Comparison of ENCODE assay signal across 31 mouse cellular contexts in genomic region chr14:41066416-41066815, GRCm38 (mm10). TPM values are rescaled to one million over a fixed set of nuclear protein-coding genes. Genes with fewer than 3 reads are reported as not detected.
DNase-seq lines count a peak whose midpoint lies in the region; ATAC-seq lines count a peak whose summit lies in the region.
"Had no signal": no experiment of that assay in that cellular context is flagged by ENCODE, and none has a peak within 500 bp of the region (broad histone marks: within the 10 kb centered on the region; RNA-seq: fewer than 3 reads in every experiment).

No protein-coding gene starts in this region.

- H3K9ac ChIP-seq in midbrain, embryonic 11.5 days (ENCODE audit: low read length): no peak overlapping the region
- no peak overlapping the region for H3K9ac ChIP-seq in midbrain, embryonic 13.5 days (replicated peaks)
- H3K9ac ChIP-seq: embryonic facial prominence, embryonic 13.5 days; embryonic facial prominence, embryonic 15.5 days; forebrain, embryonic 12.5 days had no signal

- H3K4me3 ChIP-seq in midbrain, embryonic 11.5 days (ENCODE audit: low read depth, low read length): no peak overlapping the region
- no peak overlapping the region for H3K4me3 ChIP-seq in midbrain, embryonic 13.5 days (replicated peaks)
- H3K4me3 ChIP-seq: embryonic facial prominence, embryonic 13.5 days; embryonic facial prominence, embryonic 15.5 days; erythroblast, embryonic 14.5 days; forebrain, embryonic 10.5 days; forebrain, embryonic 12.5 days had no signal

- no peaks in the 10 kb centered on the region for H3K9me3 ChIP-seq in midbrain, embryonic 11.5 days (ENCODE audit: control insufficient read depth, low read length)
- H3K9me3 ChIP-seq in midbrain, embryonic 13.5 days: no peaks in the 10 kb centered on the region
- H3K9me3 ChIP-seq: embryonic facial prominence, embryonic 13.5 days; embryonic facial prominence, embryonic 15.5 days; forebrain, embryonic 10.5 days; forebrain, embryonic 12.5 days; G1E had no signal

- no peaks in the 10 kb centered on the region for H3K4me1 ChIP-seq in midbrain, embryonic 11.5 days (ENCODE audit: control insufficient read depth, insufficient read depth, low read length)
- no peaks in the 10 kb centered on the region for H3K4me1 ChIP-seq in midbrain, embryonic 13.5 days (replicated peaks)
- H3K4me1 ChIP-seq: embryonic facial prominence, embryonic 13.5 days; embryonic facial prominence, embryonic 15.5 days; forebrain, embryonic 10.5 days; forebrain, embryonic 12.5 days had no signal

- whole genome bisulfite sequencing in midbrain, embryonic 11.5 days: 6% methylated on average over 1 of the region's 1 CpGs
- 0% methylated on average over 1 of the region's 1 CpGs for WGBS in midbrain, embryonic 13.5 days

- no peak for ATAC-seq in midbrain, embryonic 11.5 days (ENCODE audit: low FRiP score)
- ATAC-seq in midbrain, embryonic 13.5 days: no peak
- ATAC-seq: CD4-positive, CD25-positive, alpha-beta regulatory T cell, adult 4 months; forebrain, embryonic 14.5 days; forebrain, embryonic 16.5 days; Patski had no signal

- no peaks in the 10 kb centered on the region for H3K36me3 ChIP-seq in midbrain, embryonic 11.5 days (ENCODE audit: control insufficient read depth, insufficient read depth, low read length)
- no peaks in the 10 kb centered on the region for H3K36me3 ChIP-seq in midbrain, embryonic 13.5 days
- H3K36me3 ChIP-seq: embryonic facial prominence, embryonic 13.5 days; embryonic facial prominence, embryonic 15.5 days; forebrain, embryonic 10.5 days; forebrain, embryonic 12.5 days; G1E had no signal

- no peaks in the 10 kb centered on the region for H3K27me3 ChIP-seq in midbrain, embryonic 11.5 days (ENCODE audit: control insufficient read depth, insufficient read depth, low read length)
- no peaks in the 10 kb centered on the region for H3K27me3 ChIP-seq in midbrain, embryonic 13.5 days
- H3K27me3 ChIP-seq: embryonic facial prominence, embryonic 13.5 days; embryonic facial prominence, embryonic 15.5 days; forebrain, embryonic 12.5 days had no signal

- no peak overlapping the region for H3K27ac ChIP-seq in midbrain, embryonic 11.5 days (ENCODE audit: low read depth, low read length)
- H3K27ac ChIP-seq in midbrain, embryonic 13.5 days: no peak overlapping the region
- H3K27ac ChIP-seq: embryonic facial prominence, embryonic 13.5 days; embryonic facial prominence, embryonic 15.5 days; forebrain, embryonic 10.5 days; forebrain, embryonic 12.5 days had no signal

- peak; percentile 77 for DNase-seq in midbrain, embryonic 11.5 days (ENCODE audit: low spot score, missing footprints)
- DNase-seq in R1 (ENCODE audit: low read depth, low spot score): peak; percentile 31
- DNase-seq in yolk sac, embryonic 10.5 days (ENCODE audit: low spot score): peak; percentile 53
- DNase-seq in right cerebral cortex, postnatal 4 days: no peak
- no peak for DNase-seq in layer of hippocampus, postnatal 25 days (ENCODE audit: extremely low spot score in 1 of 2, low spot score in 1 of 2)
- DNase-seq: adrenal gland, adult 2 months; adrenal gland, postnatal 10 days; adrenal gland, postnatal 25 days; B cell, adult 2 months; cerebellum, adult 11 months; cerebellum, adult 18-20 months; cerebellum, adult 8-10 months; cerebellum, adult 9-11 months; cerebellum, postnatal 14 days; cerebellum, postnatal 36 days; embryo, embryonic 11 days had no signal

- no peak overlapping the region for H3K4me2 ChIP-seq in midbrain, embryonic 11.5 days
- no peak overlapping the region for H3K4me2 ChIP-seq in midbrain, embryonic 13.5 days (replicated peaks)
- H3K4me2 ChIP-seq: embryonic facial prominence, embryonic 13.5 days; embryonic facial prominence, embryonic 15.5 days; forebrain, embryonic 12.5 days had no signal

RNA-seq across cellular contexts. Expression of gene Dydc2, which starts 2.6 kb away (rescaled TPM):
- not detected in 2 replicates for polyA plus RNA-seq in midbrain, embryonic 11.5 days (2014; fragmentation: Nextera tagmentation; extraction: Ambion mirVana)
- 0.40 TPM in 1 of 2 replicates, not detected in the other for polyA plus RNA-seq in midbrain, embryonic 13.5 days (2015; fragmentation: Nextera tagmentation; extraction: Ambion mirVana)
- total RNA-seq in layer of hippocampus, postnatal 25 days (2021): under 1 TPM; 0.79 to 0.94 TPM
- total RNA-seq: adrenal gland, postnatal 10 days; CH12.LX; common myeloid progenitor, adult 5-6 weeks; G1E had no signal
- polyA plus RNA-seq: adrenal gland, adult 2 months; CD4-positive, CD25-positive, alpha-beta regulatory T cell, adult 4 months; embryonic facial prominence, embryonic 11.5 days; embryonic facial prominence, embryonic 13.5 days; erythroblast, embryonic 14.5 days; forebrain, embryonic 12.5 days; G1E had no signal

RNA-seq across cellular contexts. Expression of gene Dydc1, which starts 6.3 kb away (rescaled TPM):
- polyA plus RNA-seq in midbrain, embryonic 11.5 days (2014; fragmentation: Nextera tagmentation; extraction: Ambion mirVana): not detected in 2 replicates
- not detected in 2 replicates for polyA plus RNA-seq in midbrain, embryonic 13.5 days (2015; fragmentation: Nextera tagmentation; extraction: Ambion mirVana)
- total RNA-seq in layer of hippocampus, postnatal 25 days (2021): not detected
- total RNA-seq: adrenal gland, adult 2 months; adrenal gland, postnatal 10 days; adrenal gland, postnatal 25 days; CH12.LX; common myeloid progenitor, adult 5-6 weeks; G1E had no signal
- polyA plus RNA-seq: adrenal gland, adult 2 months; CD4-positive, CD25-positive, alpha-beta regulatory T cell, adult 4 months; embryonic facial prominence, embryonic 11.5 days; embryonic facial prominence, embryonic 13.5 days; erythroblast, embryonic 14.5 days; forebrain, embryonic 10.5 days; forebrain, embryonic 12.5 days; forebrain, embryonic 16.5 days; frontal cortex, adult 2 months; G1E; Patski had no signal

RNA-seq across cellular contexts. Expression of gene Mat1a, which starts 38.4 kb away (rescaled TPM):
- polyA plus RNA-seq in midbrain, embryonic 11.5 days (2014; fragmentation: Nextera tagmentation; extraction: Ambion mirVana): not detected in 2 replicates
- not detected in 2 replicates for polyA plus RNA-seq in midbrain, embryonic 13.5 days (2015; fragmentation: Nextera tagmentation; extraction: Ambion mirVana)
- total RNA-seq in layer of hippocampus, postnatal 25 days (2021): not detected
- total RNA-seq: adrenal gland, postnatal 25 days; CH12.LX; common myeloid progenitor, adult 5-6 weeks had no signal
- polyA plus RNA-seq: CD4-positive, CD25-positive, alpha-beta regulatory T cell, adult 4 months; embryonic facial prominence, embryonic 11.5 days; embryonic facial prominence, embryonic 13.5 days; embryonic facial prominence, embryonic 15.5 days; erythroblast, embryonic 14.5 days; forebrain, embryonic 10.5 days; forebrain, embryonic 12.5 days; forebrain, embryonic 14.5 days; forebrain, embryonic 16.5 days; G1E; Patski had no signal

RNA-seq across cellular contexts. Expression of gene Fam213a, which starts 52.8 kb away (rescaled TPM):
- polyA plus RNA-seq in midbrain, embryonic 11.5 days (2014; fragmentation: Nextera tagmentation; extraction: Ambion mirVana): 44.7 and 50.4 TPM in 2 replicates
- polyA plus RNA-seq in midbrain, embryonic 13.5 days (2015; fragmentation: Nextera tagmentation; extraction: Ambion mirVana): 66.9 and 67.2 TPM in 2 replicates
- 100 to 1,000 TPM; 160 to 181 TPM for total RNA-seq in layer of hippocampus, postnatal 25 days (2021)

Comparison
In these comparisons a context has a peak if more than half of its experiments do, and no peak if none do; other contexts are left out.
1. DNase-seq: peak in midbrain, embryonic 11.5 days (single experiment), R1 (single experiment) and yolk sac, embryonic 10.5 days (single experiment); none in right cerebral cortex, postnatal 4 days (single experiment) and layer of hippocampus, postnatal 25 days (0 of 2).